In genomic region chr2:32080681-32081080, GRCm38 (mm10) we compare ENCODE assay signal across 10 mouse cellular contexts. TPM values are rescaled to one million over a fixed set of nuclear protein-coding genes. Genes with fewer than 3 reads are reported as not detected.
DNase-seq lines count a peak whose midpoint lies in the region; ATAC-seq and TF ChIP-seq lines count a peak whose summit lies in the region.
"Had no signal": no experiment of that assay in that cellular context is flagged by ENCODE, and none has a peak within 500 bp of the region (broad histone marks: within the 10 kb centered on the region; RNA-seq: fewer than 3 reads in every experiment).

No protein-coding gene starts in this region.

- in situ Hi-C loops in CH12.LX (cut with MboI; ENCODE audit: low pct_ligation_motif_present, low pct_unique_long_range_greater_than_20kb, low sequenced_read_pairs) = no loop called here

- TF ChIP-seq CTCF in CH12.LX (conservative IDR thresholded peaks at IDR 0.05 in 1 of 2, IDR thresholded peaks at IDR 0.05 in 1 of 2; ENCODE audit: low read depth in 2 of 2, low read length in 2 of 2) = no peak
- TF ChIP-seq CTCF in small intestine, adult 2 months (IDR thresholded peaks at IDR 0.05; ENCODE audit: extremely low read depth, insufficient read length, insufficient replicate concordance, low read depth, low read length) = no peak

- peak; percentile 50; the same call in 1 of the 2 replicates for TF ChIP-seq EP300 in CH12.LX (IDR thresholded peaks at IDR 0.05; ENCODE audit: low read length)

- H3K9me3 ChIP-seq in limb, embryonic 13.5 days = no peaks in the 10 kb centered on the region
- H3K9me3 ChIP-seq in limb, embryonic 10.5 days (replicated peaks) = no peaks in the 10 kb centered on the region
- H3K9me3 ChIP-seq in CH12.LX (replicated peaks; ENCODE audit: low read length) = peaks cover 9% of the 10 kb centered on the region
- H3K9me3 ChIP-seq in intestine, embryonic 15.5 days = no peaks in the 10 kb centered on the region
- no peaks in the 10 kb centered on the region for H3K9me3 ChIP-seq in hindbrain, embryonic 14.5 days (ENCODE audit: control insufficient read depth, low read length)

- no peak for ATAC-seq in limb, embryonic 13.5 days (ENCODE audit: low FRiP score, low read depth)
- ATAC-seq in intestine, embryonic 15.5 days = peak; percentile 20; the same call in 1 of the 2 replicates
- no peak for ATAC-seq in hindbrain, embryonic 14.5 days (ENCODE audit: low FRiP score)

- TF ChIP-seq POLR2A in CH12.LX (IDR thresholded peaks at IDR 0.05; ENCODE audit: low read depth, low read length) = no peak
- TF ChIP-seq POLR2A in small intestine, adult 2 months (IDR thresholded peaks at IDR 0.05; ENCODE audit: low read depth, low read length) = peak; percentile 36; the same call in 1 of the 2 replicates

- dilution Hi-C loops in CH12.LX (cut with MboI; ENCODE audit: extremely low pct_ligation_motif_present, extremely low pct_unique_long_range_greater_than_20kb, low sequenced_read_pairs) = no loop called here

- H3K79me2 ChIP-seq in CH12.LX (replicated peaks; ENCODE audit: control insufficient read depth, extremely low read depth, insufficient read depth, poor library complexity, severe bottlenecking) = no peaks in the 10 kb centered on the region

- no peak overlapping the region for H3K4me3 ChIP-seq in limb, embryonic 13.5 days
- H3K4me3 ChIP-seq in limb, embryonic 10.5 days = no peak overlapping the region
- H3K4me3 ChIP-seq in CH12.LX (replicated peaks in 1 of 3; ENCODE audit: low read depth in 2 of 3, low read length in 2 of 3, poor library complexity in 1 of 3) = no peak overlapping the region
- H3K4me3 ChIP-seq in intestine, embryonic 15.5 days (replicated peaks) = no peak overlapping the region
- peak overlapping the region; percentile 46; the same call in 1 of the 2 replicates for H3K4me3 ChIP-seq in small intestine, adult 2 months (ENCODE audit: low read depth, low read length)
- H3K4me3 ChIP-seq in hindbrain, embryonic 14.5 days (replicated peaks; ENCODE audit: low read length) = no peak overlapping the region

- TF ChIP-seq RAD21 in CH12.LX (IDR thresholded peaks at IDR 0.05; ENCODE audit: low read depth, low read length) = no peak

- DNase-seq in limb, embryonic 10.5 days (ENCODE audit: low spot score) = no peak
- no peak for DNase-seq in CH12.LX (ENCODE audit: extremely low read depth)
- no peak for DNase-seq in hindbrain, embryonic 14.5 days (ENCODE audit: low spot score)
- no peak for DNase-seq in cerebellum, postnatal 14 days
- DNase-seq in kidney, adult 8-10 months = no peak
- DNase-seq: gastrocnemius, postnatal 14 days; left cerebral cortex, postnatal 4 days had no signal

- WGBS in limb, embryonic 13.5 days = 76% methylated on average over 3 of the region's 3 CpGs
- WGBS in limb, embryonic 10.5 days = 87% methylated on average over 3 of the region's 3 CpGs
- WGBS in intestine, embryonic 15.5 days = 77% methylated on average over 3 of the region's 3 CpGs
- 26% methylated on average over 3 of the region's 3 CpGs for WGBS in small intestine, adult 2 months
- WGBS in hindbrain, embryonic 14.5 days = 84% methylated on average over 3 of the region's 3 CpGs

- peaks cover 20% of the 10 kb centered on the region for H3K4me1 ChIP-seq in limb, embryonic 13.5 days
- peaks cover 33% of the 10 kb centered on the region for H3K4me1 ChIP-seq in limb, embryonic 10.5 days
- H3K4me1 ChIP-seq in CH12.LX (ENCODE audit: control insufficient read depth in 1 of 2, insufficient read depth in 2 of 2) = peaks cover 12 to 37% of the 10 kb centered on the region in 2 experiments
- H3K4me1 ChIP-seq in intestine, embryonic 15.5 days (replicated peaks) = peaks cover 22% of the 10 kb centered on the region
- H3K4me1 ChIP-seq in small intestine, adult 2 months (ENCODE audit: control insufficient read depth, insufficient read depth, insufficient read length, low read length) = peaks cover 23% of the 10 kb centered on the region
- H3K4me1 ChIP-seq in hindbrain, embryonic 14.5 days (replicated peaks; ENCODE audit: control insufficient read depth, insufficient read depth, low read length) = peaks cover 19% of the 10 kb centered on the region

- peaks cover 46% of the 10 kb centered on the region for H3K27me3 ChIP-seq in limb, embryonic 13.5 days
- H3K27me3 ChIP-seq in limb, embryonic 10.5 days (ENCODE audit: low read depth, poor library complexity, severe bottlenecking) = peaks cover 57% of the 10 kb centered on the region
- peaks cover 15% of the 10 kb centered on the region for H3K27me3 ChIP-seq in CH12.LX (replicated peaks)
- peaks cover 40% of the 10 kb centered on the region for H3K27me3 ChIP-seq in intestine, embryonic 15.5 days (replicated peaks)
- 0 out of 2 replicates have a peak, but pooled peaks cover 3% of the 10 kb centered on the region for H3K27me3 ChIP-seq in small intestine, adult 2 months (ENCODE audit: control insufficient read depth, insufficient read depth, low read length)
- peaks cover 30% of the 10 kb centered on the region for H3K27me3 ChIP-seq in hindbrain, embryonic 14.5 days (ENCODE audit: control insufficient read depth, insufficient read depth, low read length)

- no peak overlapping the region for H3K27ac ChIP-seq in limb, embryonic 13.5 days
- no peak overlapping the region for H3K27ac ChIP-seq in limb, embryonic 10.5 days
- no peak overlapping the region for H3K27ac ChIP-seq in CH12.LX (ENCODE audit: insufficient read depth, low read depth)
- H3K27ac ChIP-seq in intestine, embryonic 15.5 days = no peak overlapping the region
- peak overlapping the region; percentile 99 for H3K27ac ChIP-seq in small intestine, adult 2 months (ENCODE audit: insufficient read depth, low read depth, low read length)
- no peak overlapping the region for H3K27ac ChIP-seq in hindbrain, embryonic 14.5 days

- peak overlapping the region; percentile 99 for H3K4me2 ChIP-seq in limb, embryonic 13.5 days (replicated peaks)
- H3K4me2 ChIP-seq in CH12.LX (ENCODE audit: insufficient read depth, low read depth, poor library complexity, severe bottlenecking) = no peak overlapping the region
- no peak overlapping the region for H3K4me2 ChIP-seq in intestine, embryonic 15.5 days (replicated peaks)
- no peak overlapping the region for H3K4me2 ChIP-seq in hindbrain, embryonic 14.5 days (replicated peaks)

- no peak overlapping the region for H3K9ac ChIP-seq in limb, embryonic 13.5 days
- no peak overlapping the region for H3K9ac ChIP-seq in CH12.LX (ENCODE audit: insufficient read depth, low read depth)
- no peak overlapping the region for H3K9ac ChIP-seq in intestine, embryonic 15.5 days
- no peak overlapping the region for H3K9ac ChIP-seq in hindbrain, embryonic 14.5 days

- no peaks in the 10 kb centered on the region for H3K36me3 ChIP-seq in limb, embryonic 13.5 days
- H3K36me3 ChIP-seq in limb, embryonic 10.5 days = no peaks in the 10 kb centered on the region
- H3K36me3 ChIP-seq in CH12.LX (replicated peaks in 1 of 2; ENCODE audit: control insufficient read depth in 1 of 2, insufficient read depth in 1 of 2, low read length in 1 of 2) = no peaks in the 10 kb centered on the region
- H3K36me3 ChIP-seq in intestine, embryonic 15.5 days = no peaks in the 10 kb centered on the region
- no peaks in the 10 kb centered on the region for H3K36me3 ChIP-seq in small intestine, adult 2 months (ENCODE audit: control insufficient read depth, insufficient read depth, low read length)
- no peaks in the 10 kb centered on the region for H3K36me3 ChIP-seq in hindbrain, embryonic 14.5 days (replicated peaks; ENCODE audit: control insufficient read depth, insufficient read depth)

TF ChIP-seq in CH12.LX, 34 proteins besides CTCF, POLR2A, EP300 and RAD21:
- 0 out of 2 replicates have a peak, but pooled peaks have one; percentile 7 for TF ChIP-seq TCF12 (IDR thresholded peaks at IDR 0.05; ENCODE audit: low read depth, low read length)
- no peak for TF ChIP-seq MEF2A (IDR thresholded peaks at IDR 0.05; ENCODE audit: borderline replicate concordance, low read depth, low read length)

RNA-seq across cellular contexts. Expression of gene Fam78a, which starts 4.0 kb away (rescaled TPM):
- 4.5 and 5.4 TPM in 2 replicates for polyA plus RNA-seq in limb, embryonic 13.5 days (2015; fragmentation: Nextera tagmentation; extraction: Ambion mirVana)
- polyA plus RNA-seq in limb, embryonic 10.5 days (2016; fragmentation: Nextera tagmentation; extraction: Ambion mirVana) = 2.0 TPM in 2 replicates
- 0.21 and 0.47 TPM in 2 replicates for total RNA-seq in CH12.LX (2012; rRNA removed)
- 0.07 and 0.21 TPM in 2 replicates for total RNA-seq in CH12.LX (2014; rRNA removed)
- polyA plus RNA-seq in CH12.LX (2012; ENCODE audit: insufficient read length, low read depth) = 0.07 TPM in 1 of 2 replicates, not detected in the other
- polyA plus RNA-seq in intestine, embryonic 15.5 days (2015; fragmentation: Nextera tagmentation; extraction: Ambion mirVana) = 1.8 and 2.0 TPM in 2 replicates
- polyA plus RNA-seq in small intestine, adult 2 months (2012; rRNA removed) = 8.2 and 25.3 TPM in 2 replicates
- polyA plus RNA-seq in hindbrain, embryonic 14.5 days (2014; fragmentation: Nextera tagmentation; extraction: Ambion mirVana) = 0.52 and 0.56 TPM in 2 replicates

RNA-seq across cellular contexts. Expression of gene Plpp7, which starts 14.6 kb away (rescaled TPM):
- polyA plus RNA-seq in limb, embryonic 13.5 days (2015; fragmentation: Nextera tagmentation; extraction: Ambion mirVana) = 7.3 and 8.3 TPM in 2 replicates
- 2.8 and 3.8 TPM in 2 replicates for polyA plus RNA-seq in limb, embryonic 10.5 days (2016; fragmentation: Nextera tagmentation; extraction: Ambion mirVana)
- total RNA-seq in CH12.LX (2012; rRNA removed) (0.13 and 0.25 TPM in 2 replicates), CH12.LX (2014; rRNA removed) (0.19 TPM in 1 of 2 replicates, not detected in the other)
- polyA plus RNA-seq in CH12.LX (2012; ENCODE audit: insufficient read length, low read depth) = not detected in 2 replicates
- 4.3 and 4.5 TPM in 2 replicates for polyA plus RNA-seq in intestine, embryonic 15.5 days (2015; fragmentation: Nextera tagmentation; extraction: Ambion mirVana)
- polyA plus RNA-seq in small intestine, adult 2 months (2012; rRNA removed) = 2.2 and 3.5 TPM in 2 replicates
- 22.4 and 27.5 TPM in 2 replicates for polyA plus RNA-seq in hindbrain, embryonic 14.5 days (2014; fragmentation: Nextera tagmentation; extraction: Ambion mirVana)
